Mouse (Mus musculus) brain, adult 10 weeks (tissue): ENCODE results near the gene Gm8906. TPM values are rescaled to one million over a fixed set of nuclear protein-coding genes. Genes with fewer than 3 reads are reported as not detected.

Source experiments
- polyA plus RNA-seq: library from polyadenylated mRNA; stranded (reverse); fragments of 350-450 nt; fragmentation: Illumina TruSeq; extraction: RNeasy Lipid Tissue Mini Kit (QIAGEN cat#74804); gene quantifications from one replicate; pipeline ENCODE4 v1.2.3, GENCODE M21; 2015; ENCODE audit warnings: low read depth, low replicate concordance

The Gm8906 gene
- polyA plus RNA-seq, result not detected

GRCm38 (mm10) chr5:11502385-11502784, at the start of gene Gm8906:
Gene Gm8906, plus strand, starts transcription at chr5:11502685.

Other genes with a start within 250 kb of the Gm8906 start
- gene Gm8890, start 246.7 kb upstream of the Gm8906 start, polyA plus RNA-seq, result not detected
- not detected for gene Speer1, start 161.2 kb upstream of the Gm8906 start, polyA plus RNA-seq
- gene Gm8897, start 86.3 kb upstream of the Gm8906 start, polyA plus RNA-seq, result not detected
- gene Gm6460, start 92.2 kb downstream of the Gm8906 start, polyA plus RNA-seq, result not detected
- not detected for gene Gm8922, start 179.3 kb downstream of the Gm8906 start, polyA plus RNA-seq